Mouse (Mus musculus) layer of hippocampus, postnatal 14 days (tissue): Measurements from ENCODE around the gene Lingo1. TPM values are rescaled to one million over a fixed set of nuclear protein-coding genes. Genes with fewer than 3 reads are reported as not detected.

ENCODE experiments used
- DNase-seq, 2 experiments: peaks; one replicate each; pipeline ENCODE4 v3.0.0; 2021 to 2022; ENCODE audit warnings: low spot score in 2 of 2, mixed read lengths in 1 of 2
- total RNA-seq, 2 experiments: library from RNA; stranded (reverse); gene quantifications; 2 replicates each; pipeline ENCODE4 v1.2.3; 2021

Gene Lingo1
- total RNA-seq, 2 experiments from 2014 or later: 293 to 311 TPM

DNA sequence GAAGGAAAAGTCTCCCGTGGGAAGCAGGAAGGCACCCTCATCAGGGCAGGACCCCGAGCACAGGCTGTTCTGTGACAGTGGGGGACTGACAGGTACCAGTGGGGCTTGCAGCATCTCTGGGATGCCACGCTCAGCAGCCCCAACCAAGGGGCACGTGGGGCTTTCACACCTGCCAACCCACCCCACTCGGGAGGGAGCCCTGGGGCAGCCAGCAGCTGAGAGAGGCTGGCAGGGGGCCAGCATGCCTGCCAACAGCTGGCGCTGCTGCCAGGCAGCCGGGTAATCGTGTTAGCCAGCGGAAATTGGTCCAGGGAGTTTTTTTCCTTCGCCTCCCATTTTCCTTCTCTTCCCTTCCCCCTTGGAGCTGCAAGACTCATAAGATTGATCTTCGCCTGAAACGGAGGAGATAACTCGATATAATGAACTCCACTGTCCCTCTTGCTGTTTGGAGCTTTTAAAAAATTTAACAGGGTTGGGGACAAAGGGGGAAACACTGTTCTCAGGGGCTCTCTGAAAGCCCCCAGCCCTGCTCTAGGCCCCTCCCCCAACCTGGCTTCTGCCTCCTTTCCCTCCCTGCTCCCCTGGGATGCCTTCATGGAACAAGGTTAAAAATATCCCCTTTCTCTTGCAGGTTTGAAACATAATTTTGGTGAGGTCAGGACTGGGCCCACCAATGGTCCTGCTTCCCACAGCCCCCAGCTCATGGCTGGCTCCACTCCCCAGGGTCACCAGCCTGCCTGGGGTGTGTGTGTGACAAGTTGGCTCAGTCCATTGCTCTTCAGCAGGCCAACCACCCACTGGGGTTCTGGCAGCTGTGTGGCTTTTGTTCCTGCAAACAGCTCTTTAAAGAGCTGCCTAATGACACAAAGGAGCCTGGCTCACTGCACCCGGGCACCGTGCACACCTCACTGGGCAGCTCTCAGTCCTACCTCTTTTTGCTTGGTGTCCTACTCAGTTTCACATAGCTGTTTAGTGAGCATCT lies 68.3 kb downstream of the Lingo1 start:
- DNase-seq: peak; percentile 58 to 74

DNA sequence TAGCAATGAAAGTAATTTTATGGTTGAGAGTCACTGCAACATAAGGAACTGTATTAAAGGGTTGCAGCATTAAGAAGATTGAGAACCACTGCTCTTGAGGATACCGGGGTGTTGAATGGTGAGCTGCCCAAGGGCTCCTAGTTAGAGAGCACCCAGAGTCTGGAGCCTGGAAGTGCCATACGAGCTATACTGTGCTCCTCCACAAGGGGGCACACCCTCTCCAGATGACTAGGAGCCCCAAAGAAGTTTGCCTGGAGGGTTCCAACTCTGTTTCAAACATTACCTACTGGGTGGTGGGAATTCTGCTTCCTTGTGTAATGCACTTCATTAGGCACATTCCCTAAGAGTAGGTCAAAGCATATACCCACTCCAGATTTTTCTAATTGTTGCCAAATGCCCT lies 70.5 kb downstream of the Lingo1 start:
- DNase-seq: peak; percentile 70 to 73

DNA sequence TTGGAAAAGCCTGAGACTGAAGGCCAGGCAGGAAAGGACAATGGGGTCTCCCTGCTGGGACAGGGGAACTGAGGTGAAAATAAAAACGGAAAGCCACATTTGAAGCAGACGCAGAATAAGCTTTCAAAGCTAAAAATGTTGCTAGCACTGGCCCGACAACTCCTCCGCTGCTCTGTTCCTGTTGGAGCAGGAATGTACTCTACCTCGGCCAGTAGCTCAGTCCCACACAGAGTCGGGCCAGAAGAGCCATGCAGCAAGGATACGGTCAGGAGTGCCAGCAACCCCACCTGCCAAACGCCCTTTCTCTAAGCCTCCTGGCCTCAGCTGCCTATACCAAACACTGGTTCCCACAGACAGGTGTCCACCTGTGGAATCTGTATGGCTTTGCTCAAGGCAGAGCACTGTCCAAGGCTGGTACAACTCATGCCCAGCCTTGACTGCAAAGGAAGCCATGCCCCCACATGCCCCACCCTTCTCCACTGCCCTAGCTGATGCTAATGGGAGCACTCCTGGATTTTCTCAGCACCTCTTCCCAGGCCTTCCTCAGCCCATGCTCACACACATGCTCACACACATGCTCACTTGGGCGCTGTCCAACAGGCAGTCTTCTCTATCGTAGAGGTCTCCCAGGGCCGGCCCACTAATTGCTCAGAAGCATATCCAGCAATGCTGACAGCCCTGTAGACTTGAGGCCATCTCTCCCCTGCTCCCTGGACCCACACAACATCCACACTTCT lies 74.0 kb downstream of the Lingo1 start:
- DNase-seq: no peak

DNA sequence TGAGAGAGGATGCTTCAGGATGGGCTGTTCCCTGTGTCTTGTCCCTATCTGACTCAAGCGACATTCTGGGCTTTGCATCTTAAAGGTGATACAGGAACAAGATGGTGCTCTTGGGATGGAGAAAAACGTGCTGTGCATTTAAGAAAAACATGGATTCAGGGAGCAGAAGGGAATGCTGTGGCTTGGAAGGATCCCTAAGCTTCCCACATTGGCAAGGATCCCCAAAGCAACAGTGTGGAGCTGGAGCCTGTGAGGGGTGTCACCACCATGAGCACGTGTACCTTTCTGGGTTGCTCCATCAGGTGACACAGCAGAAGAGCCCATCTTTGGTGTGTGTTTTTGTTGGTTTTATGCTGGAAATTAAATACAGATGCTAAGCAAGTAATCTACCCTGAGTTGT lies 77.3 kb downstream of the Lingo1 start:
- DNase-seq: no peak

DNA sequence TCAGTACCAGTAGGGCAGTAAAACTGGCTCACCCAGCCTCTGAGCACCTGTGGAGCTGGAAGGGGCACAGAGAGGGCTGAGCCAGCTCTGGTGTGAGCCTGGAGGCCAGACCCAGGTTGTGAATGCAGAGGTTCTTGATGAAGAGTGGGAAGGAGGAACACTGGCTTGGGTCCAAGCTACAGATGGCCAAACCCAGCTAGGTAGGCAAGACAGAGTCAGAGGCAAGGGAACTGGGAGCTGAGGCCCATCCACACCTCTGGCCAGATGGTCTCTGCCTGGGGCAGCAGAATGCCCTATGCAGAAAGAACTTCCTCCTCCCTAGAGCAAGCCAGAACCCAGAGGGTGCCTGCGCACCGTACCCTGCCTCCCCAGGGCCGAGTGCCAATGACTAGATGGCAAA lies 79.7 kb downstream of the Lingo1 start:
- DNase-seq: no peak

DNA sequence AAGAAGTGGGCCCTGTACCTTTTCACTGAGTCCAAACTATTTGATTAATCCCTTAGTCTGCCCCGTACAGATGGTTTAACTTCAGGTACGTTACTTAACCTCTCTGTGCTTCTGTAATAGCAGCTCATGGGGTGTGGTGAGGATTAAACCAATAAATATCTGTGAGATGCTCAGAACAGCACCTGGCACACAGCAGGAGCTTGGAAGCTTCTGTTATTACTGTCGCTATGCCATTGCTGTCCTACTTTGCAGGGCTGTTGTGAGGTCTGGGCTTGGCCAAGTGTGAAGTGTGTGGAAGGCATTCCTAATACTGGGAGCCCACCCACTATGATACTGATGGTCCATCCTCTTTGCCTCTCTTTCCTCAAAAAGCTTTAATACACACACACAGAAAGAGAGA lies 80.2 kb downstream of the Lingo1 start:
- DNase-seq: no peak

DNA sequence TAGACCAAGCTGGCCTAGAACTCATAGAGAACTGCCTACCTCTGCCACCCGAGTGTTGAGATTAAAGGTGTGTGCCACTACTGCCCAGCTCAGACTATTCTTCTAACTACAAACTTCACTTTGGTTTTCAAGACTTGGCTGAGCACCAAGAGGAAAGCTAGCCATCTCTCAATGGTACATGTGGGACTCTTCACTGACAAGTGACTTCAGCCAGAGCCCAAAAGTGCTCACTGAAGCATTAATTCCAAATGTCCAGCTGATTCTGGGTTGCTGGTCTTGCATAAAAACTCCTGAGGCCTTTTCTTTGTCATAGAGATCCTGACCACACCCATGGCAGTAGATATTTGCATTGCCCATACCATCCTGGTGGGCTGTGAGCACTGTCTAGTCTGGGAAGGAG lies 81.9 kb downstream of the Lingo1 start:
- DNase-seq: no peak

DNA sequence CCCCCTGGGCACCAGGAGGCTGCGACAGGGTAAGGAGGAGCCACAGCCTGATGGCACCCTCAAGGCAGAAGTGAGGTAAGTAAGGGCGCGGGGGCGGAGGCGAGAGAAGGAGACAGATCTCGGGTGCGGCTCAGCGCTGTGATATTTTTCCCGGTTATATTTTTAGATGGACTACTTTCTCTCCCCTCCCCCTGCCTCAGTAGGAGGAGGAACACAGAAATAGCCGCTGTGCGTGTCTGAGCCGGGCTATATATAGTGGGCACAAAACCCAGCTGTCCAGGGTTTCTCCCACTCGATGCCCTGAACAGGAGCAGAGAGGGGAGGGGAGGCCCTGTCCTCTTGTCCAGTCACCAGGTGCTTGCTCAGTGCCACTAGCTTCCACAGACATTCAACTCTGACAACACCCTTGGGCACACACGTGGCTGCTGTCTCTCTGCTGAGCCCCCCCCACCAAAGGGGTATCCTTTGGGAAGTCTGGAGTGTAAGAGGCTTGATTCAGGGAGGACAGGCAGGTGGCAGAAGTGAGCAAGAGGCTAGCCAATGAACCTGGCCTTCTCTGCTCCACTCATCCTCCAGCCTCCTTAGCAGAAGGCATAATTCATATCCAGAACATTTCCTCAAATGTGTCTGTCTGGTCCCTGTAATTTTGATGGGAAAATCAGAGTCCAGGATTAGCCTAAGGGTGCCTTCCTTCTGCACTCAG lies 83.5 kb downstream of the Lingo1 start:
- peak; percentile 19 to 49 for DNase-seq

DNA sequence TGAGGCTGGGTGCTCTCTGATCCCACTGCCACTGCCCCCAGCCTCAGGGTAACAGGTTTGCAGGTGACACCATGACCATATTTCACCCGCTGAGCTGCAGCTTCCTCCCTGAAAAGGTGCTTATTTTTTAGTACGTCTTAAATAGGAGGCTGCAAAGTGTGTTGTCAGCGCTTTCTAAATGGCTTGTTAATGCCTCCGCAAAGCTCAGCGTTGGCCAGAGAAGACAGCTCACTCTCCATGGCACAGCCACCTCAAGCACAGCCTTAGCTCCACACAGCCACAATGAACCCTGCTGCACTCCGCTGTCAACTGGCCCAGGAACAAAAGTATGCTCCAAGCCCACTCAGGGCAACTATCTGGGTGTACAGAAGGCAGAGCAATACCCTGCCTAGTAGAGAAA lies 85.3 kb downstream of the Lingo1 start:
- DNase-seq: no peak

DNA sequence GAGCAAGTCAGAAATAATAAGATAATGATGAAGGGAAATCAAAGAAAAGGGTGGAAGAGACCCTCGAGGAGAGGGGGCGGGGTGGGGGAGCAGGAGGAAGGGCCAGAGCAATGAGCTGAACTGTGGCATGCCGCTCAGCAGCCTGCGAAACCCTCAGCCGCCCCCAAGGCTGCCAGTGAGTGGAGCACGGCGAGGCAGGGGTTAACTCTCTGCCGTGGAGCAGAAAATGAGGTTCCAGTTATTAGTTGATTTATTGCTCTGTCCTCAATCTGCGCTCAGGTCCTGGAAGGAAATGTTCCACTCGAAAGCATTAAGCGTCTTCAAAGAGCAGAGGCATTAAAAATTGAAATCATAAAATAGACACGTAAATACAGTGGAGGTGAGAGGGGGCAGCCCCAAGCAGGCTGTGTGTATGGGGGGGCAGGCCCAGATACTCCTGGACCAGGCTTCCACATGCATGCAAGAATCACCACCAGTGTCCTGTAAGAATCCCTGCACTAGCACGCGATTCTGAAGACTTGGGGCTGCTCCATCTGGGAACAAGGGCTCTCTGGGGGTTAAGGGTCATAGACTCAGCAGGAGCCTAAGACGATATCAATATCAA lies 89.7 kb downstream of the Lingo1 start:
- DNase-seq: no peak

DNA sequence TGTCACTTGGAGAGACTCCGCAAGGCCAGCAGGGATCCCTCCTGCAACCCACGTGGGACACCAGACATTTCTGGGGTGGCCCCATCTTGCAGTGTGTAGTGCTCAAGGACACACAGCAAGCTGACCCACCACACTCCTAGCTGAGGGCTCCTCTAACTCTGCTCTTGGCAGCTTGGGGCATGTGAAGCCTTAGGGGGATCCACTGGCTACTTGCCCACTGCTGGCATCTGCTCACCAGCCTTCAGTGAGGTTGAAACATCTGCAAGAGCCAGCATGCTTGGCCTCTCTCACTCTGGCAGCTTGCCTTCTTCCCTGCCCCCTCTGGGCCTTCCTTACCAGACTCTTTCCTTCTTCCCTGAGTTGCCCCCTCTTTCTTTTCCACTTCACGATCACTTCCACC lies 94.9 kb downstream of the Lingo1 start:
- DNase-seq: peak; percentile 61 to 70

DNA sequence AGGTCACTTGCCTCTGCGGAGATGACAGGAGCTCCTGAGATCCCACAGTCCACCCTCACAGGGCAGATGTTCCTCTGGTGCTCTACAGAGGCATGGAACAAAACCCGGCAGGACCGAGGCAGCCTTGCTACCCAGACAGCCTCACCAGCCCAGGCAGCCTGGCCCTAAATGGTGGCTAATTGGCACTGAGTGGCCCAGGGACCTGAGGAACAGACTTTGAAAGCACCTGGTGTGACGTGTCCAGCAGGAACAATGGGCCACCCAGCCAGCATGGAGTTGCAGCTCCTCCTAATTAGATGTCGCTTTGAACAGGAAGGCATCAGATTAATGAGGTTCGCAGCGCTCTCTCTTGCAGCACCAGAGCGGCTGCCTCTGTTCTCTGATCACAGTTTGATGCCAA lies 95.4 kb downstream of the Lingo1 start:
- no peak for DNase-seq

DNA sequence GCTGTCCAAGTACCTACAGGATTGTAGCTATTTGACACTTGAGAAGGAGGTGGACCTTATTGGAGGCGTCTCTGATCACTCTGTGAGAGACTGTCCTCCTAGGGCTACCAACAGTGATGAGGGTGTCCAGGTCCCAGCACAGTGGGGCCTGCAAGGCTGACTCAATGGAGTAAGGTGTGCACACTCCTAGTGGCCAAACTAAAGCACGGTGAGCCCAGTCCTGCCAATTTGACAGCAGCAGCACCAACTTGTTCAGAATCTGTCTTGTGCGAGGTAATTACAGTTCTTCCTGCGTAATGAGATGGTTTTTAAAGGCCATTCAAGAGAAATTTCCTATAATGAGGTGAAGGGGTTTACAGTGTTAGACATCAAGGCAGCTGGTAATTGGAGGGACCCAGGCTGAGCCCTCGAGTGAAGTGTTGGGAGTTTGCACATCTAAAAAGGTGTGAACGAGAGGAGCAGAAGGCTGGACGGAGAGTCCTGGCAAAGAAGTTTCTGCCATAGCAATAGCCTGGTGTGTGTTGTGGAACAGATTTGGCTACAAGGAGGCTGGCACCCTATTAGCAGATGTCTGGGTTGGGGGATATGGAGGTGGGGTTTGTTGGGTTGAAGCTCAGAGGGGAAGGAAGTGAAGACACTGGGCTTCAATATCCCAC lies 97.4 kb downstream of the Lingo1 start:
- DNase-seq: no peak

DNA sequence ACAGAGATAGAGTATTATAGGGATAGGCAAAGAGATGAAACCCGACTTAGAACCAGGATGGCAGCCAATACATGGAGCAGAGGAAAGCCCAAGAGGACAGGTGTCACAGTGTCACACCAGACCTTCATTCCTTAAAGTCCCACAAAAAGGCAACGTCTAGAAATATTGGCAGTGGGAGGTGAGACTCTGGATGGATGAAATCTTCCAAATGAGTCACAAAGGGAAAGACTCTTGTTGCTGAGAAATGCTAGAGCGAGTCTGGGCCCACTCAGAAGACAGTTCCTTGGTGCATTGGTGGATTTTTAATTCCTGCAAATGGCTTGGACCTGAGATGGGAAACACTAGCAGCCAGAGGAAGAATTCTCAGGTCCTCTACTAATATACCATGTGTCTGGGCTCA lies 102.2 kb downstream of the Lingo1 start:
- DNase-seq: no peak

DNA sequence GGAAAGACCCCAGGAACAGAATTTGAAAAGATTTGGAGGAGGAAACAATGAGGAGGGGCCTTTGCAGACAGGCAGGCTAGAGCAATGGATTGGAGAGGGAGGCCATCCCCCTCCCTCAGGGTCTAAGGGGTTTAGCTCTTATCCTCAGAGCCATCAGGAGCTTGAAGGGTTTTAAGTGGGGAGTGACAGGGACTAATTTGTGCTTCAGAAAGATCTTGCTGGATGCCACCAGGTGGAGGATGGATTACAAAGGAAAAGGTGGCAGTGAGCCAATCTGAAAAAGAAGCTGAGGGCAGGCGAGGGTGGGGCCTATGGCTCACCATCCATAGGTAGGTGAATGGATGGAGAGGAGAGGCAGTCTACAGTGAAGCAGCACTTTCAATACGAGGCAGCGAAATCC lies 105.0 kb downstream of the Lingo1 start:
- no peak for DNase-seq

DNA sequence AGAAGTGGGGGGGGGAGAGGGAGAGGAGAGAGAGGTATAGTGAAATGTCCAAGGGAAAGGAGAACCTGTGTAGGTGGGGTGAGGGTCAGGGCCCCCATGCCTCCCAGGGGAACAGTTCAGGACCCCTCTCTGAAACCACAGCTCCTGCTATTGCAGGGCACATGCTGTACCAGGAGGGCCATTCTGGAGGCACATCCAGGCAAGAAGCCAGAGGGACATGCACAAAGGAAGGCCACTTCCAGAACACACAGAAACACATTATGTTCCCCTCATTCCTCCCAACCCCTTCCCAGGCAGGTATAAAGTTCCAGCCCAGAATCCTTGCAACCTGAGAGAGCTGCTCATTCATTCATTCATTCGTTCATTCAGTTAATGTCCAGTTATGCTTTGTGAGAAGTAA lies 105.6 kb downstream of the Lingo1 start:
- no peak for DNase-seq

DNA sequence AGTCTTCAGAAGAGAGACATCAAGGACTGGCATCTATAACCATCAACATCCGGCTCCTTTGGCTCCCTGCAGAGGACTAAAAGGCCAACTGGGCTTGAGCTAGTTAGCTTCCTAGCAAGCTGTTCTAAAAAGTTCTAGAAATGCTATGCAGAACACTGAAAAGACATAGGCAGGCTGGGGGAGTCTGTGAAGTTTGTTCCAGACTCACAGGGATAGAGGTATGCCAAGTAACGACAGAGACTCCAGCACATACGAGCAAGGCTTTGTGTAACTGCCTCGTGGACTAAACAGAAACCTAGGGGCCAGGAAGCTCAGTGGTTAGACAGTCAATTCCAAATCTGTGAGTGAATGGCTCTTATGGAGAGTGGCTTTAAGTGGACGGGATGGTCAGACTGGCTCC lies 108.8 kb downstream of the Lingo1 start:
- DNase-seq: no peak

DNA sequence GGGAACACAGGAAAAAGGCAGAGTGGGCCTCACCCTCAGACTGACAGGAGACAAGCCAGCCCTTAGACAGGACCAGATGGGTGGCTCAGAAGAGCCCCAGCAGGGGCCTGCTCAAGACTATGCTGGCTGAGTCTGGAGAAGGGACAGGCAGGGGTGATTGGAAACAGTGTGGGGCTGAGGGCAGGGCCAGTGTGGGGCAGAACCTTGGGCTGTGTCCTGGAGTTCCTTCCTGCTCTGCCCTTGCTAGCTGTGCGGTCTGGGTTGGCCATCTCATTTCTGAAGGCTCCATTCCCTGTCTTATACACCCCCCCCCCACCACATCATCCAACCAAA lies 109.2 kb downstream of the Lingo1 start:
- DNase-seq: no peak

DNA sequence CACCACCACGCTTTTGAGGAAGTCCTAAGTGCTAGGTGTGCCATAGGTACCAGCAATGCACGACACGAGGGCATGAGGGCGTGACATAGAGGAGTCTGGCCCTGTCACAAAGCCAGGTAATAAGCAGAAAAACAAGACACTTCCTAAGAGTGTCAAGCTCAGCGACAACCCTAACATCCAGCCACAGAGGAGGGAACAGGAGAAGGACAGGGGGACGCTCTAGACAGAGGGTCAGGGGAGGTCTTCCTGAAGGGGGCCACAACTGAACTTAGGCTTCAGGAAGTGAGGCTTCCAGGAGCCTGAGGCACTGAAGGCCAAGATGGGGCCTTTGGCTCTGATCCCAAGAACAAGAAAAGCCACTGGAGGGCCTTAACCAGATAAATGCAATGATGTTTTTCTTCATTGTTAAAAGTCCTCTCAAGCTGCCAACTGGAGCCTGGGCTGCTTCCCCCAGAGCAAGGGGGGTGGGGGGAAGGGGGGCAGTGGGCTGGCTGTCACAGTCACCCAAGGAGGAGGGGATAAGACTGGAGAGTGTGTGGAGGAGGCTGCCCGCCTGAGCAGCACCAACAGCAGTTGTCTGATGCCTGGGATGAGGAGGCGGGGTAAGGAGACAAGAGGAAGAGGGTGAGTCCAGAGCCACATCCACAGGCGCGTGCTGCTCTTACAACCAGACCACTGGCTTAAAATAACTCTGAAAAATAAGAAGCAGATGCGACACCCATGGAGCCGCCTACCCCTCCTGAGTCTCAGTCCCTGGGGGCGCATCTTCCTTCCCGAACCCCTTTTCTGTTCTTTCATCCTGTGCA lies 109.7 kb downstream of the Lingo1 start:
- DNase-seq: peak; percentile 35 to 45

DNA sequence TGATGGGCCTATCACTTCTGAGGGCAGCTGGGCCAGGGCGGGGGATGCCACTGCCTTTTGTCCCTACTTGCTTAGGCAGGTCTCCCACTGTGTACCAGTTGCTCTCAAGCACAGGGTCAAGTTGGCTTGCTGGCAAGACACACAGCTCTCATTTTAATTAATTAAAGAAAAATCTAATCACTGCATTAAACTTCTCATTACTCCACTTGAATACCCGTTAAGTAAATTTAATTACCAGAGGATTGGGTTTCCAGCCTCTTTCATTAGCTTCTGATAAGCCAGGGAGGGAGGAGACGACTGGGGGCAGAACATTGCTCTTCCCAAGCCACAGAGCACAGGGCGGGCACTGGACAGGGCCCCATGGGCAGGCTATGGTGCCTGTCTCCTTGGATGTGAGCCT lies 113.4 kb downstream of the Lingo1 start:
- DNase-seq: no peak
